Mouse (Mus musculus): ENCODE results near the gene Abhd15.

Abhd15 gene

DNA sequence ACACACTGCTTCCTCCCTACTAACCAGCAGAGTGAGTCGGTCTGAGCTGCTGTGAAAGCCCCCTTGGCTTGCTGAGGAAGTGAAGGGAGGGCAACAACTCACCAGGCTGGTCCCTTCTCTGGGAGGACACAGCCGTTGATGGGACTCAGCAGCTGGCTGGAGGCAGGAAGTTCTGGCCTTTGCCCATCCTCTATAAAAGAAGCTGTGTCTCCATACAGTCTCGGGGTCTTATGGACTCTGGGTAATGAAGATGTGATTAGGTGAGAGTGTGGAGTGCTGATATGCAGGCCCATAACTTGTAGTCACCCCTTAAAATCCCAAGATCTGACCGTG, 20.6 kb upstream of the Abhd15 start:
- DNase-seq = no peak

DNA sequence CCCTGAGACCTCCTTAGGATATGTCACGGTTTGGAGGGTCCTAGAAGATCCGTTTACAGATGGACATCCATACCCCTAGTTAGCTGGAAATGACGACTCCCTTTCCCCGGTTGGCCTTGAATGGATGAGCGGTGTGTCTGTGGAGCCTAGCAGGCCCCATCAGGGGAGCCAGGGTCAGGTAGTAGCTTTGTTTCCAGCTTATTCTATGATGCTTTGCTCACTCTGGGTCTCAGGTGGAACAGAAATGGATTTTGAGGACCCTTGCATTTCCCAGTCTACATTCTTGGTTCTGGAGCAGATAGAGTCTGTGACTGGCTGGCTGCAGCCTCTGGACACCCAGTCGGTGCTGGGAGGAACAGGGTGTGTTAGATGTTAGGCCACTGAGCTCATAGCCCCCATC, 20.1 kb upstream of the Abhd15 start:
- DNase-seq = no peak

DNA sequence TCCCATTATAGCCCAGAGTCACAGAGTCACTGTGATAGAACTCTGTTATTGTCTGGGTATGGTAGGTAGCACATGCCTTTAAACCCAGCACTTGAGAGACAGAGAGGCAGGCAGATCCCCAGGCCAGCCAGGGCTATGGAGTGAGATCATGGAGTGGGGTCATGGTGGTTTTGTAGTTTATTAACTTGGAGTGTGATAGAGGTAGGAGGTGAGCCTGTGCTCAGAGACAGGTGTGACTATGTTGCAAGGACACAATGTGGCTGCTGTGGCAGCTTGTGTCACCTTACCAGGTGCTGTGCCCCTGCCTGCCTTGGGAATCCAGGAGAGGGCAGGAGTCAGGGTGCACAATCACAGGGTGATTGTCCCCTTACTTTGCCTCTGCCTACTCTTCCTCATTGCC, 19.4 kb upstream of the Abhd15 start:
- no peak for DNase-seq

DNA sequence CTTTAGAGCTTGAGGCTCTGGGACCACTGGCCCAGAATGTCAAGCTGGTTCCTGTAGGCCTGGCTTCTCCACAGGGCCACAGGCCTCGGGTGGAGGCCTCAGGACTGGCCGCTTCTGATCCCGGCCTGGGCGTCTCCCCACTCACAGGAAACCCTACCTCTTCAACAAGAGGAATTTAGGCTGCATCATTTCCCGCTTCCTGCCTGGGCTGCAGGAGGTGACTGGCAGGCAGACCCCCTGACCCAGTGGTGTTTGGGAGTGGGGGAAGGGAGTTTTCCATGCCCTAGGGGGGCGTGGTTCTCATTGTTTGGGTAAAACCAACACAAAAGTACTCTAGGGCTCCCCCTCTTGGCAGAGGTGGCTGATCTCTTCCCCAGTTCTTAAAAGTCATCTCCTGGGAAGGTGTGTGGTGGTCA, 17.6 kb upstream of the Abhd15 start:
- peak; percentile 69 for DNase-seq

DNA sequence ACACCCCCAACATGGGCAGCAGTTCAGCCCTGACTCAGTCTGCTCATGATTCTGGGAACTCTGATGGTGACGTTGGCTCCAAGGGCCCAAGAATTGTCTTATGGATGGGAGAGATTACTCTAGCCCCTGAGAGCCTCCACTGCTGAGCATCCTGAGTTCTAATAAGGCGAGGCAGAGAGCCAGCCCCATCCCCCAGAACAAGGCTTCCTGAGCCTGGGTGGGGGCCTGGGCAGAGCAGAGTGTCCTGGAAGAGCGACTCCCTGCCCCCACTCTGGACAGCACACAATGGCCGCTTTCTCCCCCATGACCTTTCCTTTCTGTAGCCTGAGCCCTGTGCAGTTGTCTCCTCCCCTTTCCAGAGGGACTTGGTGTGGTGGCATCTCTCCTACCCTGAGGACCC, 17.1 kb upstream of the Abhd15 start:
- no peak for DNase-seq

DNA sequence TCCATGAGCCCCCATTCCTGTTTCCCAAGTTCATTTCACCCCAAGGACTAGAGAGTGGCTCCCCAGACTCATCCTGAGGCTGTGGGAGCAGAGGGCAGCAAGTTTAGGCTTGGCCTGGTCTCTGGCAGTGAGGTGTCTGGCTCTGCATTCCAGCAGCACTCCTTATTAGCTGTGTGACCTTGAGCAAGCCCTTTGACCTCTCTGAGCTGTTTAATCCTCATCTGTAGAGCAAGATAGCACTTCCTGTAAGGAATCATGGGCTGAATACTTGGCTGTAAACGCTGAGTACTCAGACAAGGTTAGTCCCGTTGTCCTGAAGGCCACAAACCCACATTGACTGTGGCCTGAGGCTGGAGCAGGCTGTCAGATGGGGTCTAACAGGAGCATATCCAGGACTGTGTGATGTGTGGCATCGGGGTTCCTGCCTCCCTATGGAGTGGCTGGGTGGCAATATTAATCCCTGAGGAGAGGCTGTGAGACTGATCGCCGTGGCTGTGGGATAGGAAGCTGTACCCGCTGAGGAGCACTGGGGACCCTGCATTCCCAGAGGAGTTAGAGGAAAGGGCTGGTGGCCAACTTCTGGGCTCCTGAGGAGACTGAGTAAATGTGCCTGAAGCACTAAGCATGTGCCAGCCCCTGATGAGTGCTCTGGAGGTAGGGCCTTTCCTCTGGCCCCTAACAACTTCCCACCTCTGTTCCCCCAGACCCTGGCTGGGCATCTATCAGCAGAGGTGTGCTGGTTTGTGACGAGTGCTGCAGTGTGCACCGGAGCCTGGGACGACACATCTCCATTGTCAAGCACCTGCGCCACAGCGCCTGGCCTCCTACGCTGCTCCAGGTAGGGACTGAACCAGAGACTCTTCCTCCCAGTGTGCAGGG, 16.4 kb upstream of the Abhd15 start:
- DNase-seq = no peak

DNA sequence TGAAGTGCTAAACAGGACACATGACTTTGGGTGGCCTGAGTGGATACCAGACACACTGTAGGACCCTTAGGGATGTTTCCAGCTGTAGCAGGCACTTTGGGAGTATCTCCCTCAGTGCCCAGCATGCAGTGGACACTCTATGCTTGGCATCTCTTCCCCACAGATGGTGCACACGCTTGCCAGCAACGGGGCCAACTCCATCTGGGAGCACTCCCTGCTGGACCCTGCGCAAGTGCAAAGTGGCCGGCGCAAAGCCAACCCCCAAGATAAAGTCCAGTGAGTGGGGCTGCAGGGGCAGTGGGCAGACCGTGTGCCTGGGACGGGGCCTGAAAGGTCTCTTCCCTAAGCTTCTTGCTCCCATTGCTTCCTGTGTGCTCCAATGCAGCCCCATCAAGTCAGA, 15.6 kb upstream of the Abhd15 start:
- DNase-seq = no peak

DNA sequence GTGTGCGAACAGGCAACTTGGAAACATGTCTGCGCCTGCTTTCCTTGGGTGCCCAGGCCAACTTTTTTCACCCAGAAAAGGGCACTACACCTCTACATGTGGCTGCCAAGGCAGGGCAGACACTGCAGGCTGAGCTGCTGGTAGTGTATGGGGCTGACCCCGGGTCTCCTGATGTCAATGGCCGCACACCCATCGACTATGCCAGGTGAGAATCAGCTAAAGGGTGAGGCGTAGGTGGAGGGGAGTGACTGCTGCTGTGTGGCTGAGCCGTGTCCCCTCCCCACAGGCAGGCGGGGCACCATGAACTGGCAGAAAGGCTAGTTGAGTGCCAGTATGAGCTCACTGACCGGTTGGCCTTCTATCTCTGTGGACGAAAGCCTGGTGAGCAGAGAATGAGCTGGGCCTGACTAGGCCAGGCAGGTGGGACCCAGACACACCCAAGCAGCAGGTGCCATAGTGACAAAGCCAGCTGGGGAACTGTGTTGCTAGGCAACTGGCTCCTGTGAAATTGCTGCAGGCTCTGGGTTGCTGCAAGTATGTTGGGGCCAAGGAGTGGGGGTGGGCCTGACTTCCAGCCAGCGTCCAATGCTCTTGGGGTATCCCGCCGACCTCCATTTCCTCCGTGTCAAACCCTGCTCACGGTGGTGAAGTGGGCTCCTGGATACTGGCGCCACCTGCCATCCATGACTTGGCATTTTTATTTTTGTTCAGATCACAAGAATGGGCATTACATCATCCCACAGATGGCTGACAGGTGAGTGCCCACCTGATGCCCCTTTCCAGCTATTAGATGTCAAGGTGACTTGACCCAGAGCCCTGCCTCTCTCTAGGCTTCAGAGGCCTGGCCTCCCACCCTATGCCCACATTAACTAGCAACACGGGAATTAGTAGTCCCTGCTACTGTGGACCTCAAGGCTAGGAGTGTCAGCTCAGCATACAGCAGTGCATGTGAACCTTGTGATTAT, 14.3 kb upstream of the Abhd15 start:
- no peak for DNase-seq

DNA sequence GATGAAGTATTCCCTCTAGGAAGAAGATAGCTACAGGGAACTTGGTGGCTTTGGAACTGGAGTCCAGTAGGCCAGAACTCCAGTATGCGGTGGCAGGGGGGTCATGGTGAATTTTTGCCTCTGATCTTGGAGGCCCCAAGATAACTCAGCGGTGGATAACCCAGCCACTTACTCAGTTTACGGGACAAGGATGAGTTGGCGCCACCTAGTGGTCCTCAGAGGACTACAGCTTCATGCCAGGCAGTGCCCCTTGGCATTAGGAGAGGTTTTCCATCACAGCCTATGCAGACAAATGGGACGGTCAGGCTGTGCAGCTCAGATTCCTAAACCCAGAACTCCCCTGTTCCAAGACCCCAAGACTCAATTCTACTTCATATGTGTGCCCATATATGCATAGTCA, 13.5 kb upstream of the Abhd15 start:
- peak; percentile 78 for DNase-seq

DNA sequence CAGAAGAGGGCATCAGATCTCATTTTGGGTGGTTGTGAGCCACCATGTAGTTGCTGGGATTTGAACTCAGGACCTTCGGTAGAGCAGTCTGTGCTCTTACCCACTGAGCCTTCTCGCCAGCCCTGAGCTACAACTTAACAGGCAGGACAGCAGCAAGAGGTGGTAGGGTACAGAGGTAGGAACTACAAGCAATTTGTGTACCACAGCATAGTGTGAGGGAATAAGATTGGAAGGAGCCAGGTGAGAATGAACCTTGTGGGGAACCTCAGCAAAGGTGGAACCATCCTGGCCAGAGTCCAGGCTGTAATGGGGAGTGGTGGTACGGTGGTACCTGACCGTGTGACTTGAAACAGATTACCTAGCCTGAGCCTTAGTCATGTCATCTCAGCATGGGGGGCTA, 12.9 kb upstream of the Abhd15 start:
- DNase-seq = no peak

DNA sequence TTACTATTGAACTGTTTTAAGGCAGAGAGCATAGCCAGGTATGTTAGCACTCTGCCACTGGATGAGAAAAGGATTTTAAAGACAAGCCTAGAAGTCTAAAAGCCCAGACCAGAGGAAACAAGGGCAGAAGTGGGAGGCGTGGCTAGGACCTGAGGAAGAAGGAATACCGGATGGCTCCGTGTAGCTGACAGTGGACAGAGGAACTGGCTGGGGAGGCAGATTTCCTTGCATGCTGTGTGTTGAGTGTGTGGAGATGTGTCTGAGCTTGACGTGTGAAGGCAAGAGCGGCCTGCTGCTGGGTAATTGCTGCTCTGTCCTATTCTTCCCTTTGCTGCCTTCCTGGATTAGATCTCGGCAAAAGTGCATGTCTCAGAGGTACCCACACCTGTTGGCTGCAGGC, 12.4 kb upstream of the Abhd15 start:
- no peak for DNase-seq

DNA sequence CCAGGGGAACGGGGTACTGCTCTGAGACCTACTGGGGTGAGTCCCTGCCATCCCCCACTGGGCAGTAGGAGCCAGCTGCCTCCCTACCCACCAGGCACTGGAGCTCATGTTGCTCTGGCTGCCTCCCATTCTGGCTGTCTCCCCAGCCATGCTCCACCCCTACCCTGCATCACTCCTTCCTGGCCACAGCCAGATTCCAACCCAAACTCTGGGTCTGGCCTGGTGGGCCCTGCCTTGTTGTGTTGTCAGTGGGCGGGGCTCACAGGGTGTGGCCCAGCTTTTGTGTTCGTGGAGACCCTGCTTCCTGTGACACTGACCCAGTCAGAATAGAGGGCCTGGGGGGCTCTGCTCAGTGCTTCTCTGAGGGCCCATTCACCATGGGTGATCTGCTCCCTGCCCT, 11.4 kb upstream of the Abhd15 start:
- no peak for DNase-seq

DNA sequence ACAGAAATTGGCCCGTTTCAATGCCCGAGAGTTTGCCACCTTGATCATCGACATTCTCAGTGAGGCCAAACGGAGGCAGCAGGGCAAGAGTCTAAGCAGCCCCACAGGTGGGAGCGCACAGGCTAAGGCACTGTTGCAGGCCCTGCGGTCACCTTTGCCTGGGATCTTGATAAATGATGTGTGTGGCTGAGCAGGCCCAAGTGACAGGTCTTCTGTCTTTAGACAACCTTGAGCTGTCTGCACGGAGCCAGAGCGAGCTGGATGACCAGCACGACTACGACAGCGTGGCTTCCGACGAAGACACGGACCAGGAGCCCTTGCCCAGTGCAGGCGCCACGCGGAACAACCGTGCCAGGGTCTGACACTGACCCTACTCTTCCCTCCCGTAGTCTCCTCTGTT, 10.5 kb upstream of the Abhd15 start:
- no peak for DNase-seq

DNA sequence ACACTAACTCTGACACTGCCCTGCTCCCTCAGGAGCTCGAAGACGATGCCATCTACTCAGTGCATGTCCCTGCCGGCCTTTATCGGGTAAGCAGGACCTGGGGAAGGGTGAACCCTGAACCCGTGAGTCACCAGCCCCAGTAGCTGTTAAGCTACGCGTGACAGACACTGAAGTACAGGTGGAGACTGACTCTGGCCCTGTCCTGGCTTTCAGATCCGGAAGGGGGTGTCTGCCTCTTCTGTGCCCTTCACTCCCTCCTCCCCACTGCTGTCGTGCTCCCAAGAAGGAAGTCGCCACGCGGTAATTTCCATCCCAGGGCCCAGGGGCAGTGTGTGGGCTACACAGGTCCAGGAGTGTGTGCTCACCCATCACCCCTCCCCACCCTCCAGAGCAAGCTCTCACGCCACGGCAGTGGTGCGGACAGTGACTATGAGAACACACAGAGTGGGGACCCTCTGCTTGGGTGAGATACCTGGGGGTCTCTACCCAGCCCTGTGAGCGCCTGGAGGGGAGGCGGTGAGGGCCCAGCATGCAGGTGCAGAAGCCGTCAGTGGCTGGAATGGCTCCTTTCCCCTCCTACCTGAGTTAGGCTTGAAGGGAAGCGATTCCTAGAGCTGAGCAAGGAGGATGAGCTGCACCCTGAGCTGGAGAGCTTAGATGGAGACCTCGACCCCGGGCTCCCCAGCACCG, 9.5 kb upstream of the Abhd15 start:
- DNase-seq = no peak

DNA sequence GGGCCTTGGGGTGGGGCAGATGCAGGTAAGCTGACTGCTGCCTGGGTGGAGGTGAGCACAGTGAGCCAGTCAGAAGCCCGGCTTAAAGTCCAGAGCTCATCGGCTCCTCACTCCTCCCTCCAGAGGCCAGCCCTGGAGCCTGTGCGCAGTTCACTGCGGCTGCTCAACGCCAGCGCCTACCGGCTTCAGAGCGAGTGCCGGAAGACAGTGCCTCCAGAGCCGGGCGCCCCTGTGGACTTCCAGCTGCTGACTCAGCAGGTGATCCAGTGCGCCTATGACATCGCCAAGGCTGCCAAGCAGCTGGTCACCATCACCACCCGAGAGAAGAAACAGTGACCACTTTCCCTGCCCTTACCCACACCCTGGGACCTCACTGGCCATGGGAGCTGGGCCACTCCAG, 8.6 kb upstream of the Abhd15 start:
- no peak for DNase-seq

DNA sequence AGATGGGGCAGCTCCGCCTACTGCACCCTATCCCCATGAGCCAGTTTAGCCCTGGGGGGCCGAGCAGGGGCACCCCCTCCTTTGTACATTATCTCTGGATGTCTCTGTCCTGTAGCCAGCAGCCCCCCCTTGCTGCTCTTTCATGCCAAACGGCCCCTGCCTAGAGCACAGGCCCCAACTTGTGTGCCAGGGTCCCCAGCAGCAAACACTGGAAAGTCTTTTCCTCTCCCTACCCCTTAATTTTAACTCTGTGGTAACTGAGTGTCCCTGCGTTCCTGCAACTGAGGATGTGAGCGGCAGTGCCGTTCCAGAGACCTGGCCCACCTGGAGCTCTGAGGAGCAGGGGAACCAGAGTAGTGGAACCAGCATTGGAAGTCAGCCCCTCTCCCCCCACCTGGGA, 8.0 kb upstream of the Abhd15 start:
- no peak for DNase-seq

DNA sequence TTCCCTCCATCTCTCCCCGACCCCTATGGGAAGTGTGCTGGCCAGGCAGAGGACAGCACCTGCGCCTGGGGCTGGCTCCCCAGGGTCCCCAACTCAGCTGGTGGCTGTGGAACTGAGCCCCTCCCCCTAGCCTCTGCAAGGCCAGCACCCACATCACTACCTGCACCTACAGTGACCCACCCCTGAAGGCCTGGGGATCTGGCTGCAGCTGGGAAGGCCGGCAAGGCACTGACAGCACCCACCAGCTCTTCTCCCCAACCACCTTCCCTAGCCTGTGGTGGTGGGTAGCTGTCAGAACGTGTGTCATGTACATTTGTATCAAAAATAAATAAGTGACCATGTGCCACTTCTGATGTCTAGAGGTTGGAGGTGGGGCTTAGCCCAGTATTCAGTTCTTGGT, 7.5 kb upstream of the Abhd15 start:
- no peak for DNase-seq

DNA sequence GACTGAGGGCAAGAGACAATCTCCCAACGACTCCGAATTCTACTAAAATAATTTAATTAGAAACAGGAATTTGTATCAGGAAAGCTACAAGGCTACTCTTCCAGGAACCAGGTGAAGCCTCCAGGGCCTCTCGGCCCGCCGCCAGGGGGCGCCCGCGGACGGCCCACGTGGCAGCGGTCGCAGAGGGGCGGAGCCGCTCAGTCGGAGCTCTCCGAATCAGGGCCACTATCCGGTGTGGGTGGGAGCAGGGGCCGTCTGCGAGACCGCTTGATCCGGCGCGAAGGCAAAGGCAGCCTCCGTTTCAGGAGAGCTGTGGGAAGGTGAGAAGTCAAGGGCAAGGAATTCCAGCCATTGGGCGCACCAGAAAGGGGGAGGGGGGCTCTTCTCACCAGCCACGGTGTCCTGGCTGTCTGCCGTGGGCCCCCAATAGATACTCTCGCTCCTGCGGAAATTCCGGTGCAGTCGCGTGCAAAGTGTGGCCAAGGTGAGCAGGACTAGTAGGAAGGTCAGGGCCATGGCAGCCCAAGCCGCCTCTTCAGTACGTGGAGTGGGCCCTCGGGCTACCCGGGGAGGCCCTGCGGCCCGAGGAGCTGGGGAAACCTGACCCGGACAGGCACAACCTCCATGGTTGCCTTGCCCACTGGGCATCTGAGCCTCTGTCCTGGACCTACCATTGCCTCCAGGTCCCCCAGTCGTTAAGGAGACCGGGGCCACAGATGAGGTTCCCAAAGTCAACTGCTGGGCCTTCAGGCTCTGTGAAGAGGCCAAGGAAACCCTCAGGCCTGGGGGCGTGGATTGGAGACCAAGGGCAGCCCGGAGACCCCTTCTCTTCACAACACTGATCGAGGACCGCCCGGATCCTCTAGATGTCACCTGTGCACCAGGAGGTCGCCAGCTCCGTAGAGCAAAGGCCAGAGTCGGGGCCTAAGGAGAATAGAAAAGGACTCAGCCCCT, 6.6 kb upstream of the Abhd15 start:
- peak; percentile 88 for DNase-seq

DNA sequence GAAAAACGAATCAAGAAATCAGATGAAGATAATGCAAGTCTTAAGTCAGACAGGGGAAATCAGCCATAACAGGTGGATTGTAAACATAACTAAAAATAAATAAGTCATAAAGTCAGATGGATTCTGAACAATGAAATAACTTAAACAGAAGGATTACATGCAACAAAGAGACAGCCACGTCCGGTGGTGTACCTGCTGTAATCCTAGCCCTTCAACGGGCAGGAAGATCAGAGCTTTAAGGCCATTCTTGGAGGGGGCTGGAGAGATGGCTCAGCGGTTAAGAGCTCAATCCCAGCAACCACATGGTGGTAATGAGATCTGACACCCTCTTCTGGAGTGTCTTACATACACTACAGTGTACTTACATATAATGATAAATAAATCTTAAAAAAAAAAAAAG, 3.6 kb upstream of the Abhd15 start:
- DNase-seq = no peak

DNA sequence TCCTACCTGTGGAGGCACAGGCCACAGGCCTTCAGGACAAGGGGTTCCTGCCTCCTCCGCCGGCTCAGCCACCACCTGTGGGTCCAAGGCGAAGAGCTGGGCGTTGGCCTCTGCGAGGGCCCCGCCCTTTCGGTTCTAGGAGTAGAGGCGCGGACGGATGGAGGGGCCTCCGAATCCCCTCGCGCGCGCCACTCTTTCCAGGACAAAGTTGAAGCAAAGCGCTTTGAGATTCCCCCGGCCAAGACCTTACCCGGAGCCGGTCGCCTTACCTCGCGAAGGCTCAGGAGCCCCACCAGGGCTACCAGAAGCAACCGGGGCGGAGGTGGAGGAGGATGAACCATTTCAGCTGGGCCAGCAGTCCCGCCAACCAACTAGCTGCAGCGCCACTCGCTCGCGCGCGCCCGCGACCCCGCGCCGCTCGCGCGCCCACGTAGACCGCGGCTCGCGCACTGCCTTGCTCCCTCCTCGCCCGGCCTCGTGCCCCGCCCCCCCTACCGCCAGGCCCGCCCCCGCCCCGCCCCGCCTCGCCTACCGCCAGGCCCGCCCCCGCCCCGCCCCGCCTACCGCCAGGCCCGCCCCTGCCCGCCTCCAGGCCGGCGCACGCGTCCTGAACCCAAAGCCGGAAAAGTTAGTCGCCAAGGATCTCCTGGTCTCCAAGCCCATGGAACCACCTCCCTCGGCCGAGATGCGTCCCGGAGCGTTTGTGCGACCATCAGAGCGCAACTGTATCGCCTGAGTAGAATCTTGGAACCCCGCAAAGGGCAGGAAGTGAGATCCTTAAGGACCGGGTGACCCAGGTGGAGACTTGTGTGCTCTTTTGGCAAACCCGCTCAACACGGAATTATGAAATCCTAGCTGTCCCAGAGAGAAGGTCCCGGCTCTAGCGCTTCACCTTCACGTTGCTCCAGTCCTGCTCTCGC, 1.8 kb upstream of the Abhd15 start:
- DNase-seq = peak; percentile 90

DNA sequence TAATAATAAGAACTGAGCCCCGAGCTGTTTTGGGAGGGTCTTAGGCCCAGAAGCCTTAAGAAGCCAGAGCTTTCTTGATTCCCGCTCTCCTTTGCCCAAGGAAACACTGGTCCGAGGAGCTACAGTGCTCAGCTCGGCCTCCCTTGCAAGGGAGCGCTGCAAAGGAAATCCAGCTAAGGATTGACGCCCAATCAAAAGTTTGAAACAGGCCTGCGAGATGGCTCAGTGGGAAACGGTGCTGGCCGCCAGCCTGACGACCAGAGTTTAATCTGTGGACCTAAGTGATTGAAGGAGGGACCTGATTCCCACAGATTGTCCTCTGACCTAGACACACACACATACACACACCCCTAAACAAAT, 1.1 kb upstream of the Abhd15 start:
- no peak for DNase-seq

Data from thymus, postnatal 25 days (tissue).